Mouse (Mus musculus) brain, embryonic 18.5 days (tissue): ENCODE measurements around the gene Arfgap3.
"Not testable (repeated sequence)": the region's sequence is repeated elsewhere in the genome, so short reads cannot be mapped to it uniquely, and the experiment has no call there.

Source experiments
- DNase-seq: peaks from one replicate; pipeline ENCODE4 v3.0.0-alpha.2; 2012; ENCODE audit warnings: low read depth, low spot score

The Arfgap3 gene

GRCm38 (mm10) chr15:83345898-83346529 lies 4.0 kb downstream of the Arfgap3 start:
- DNase-seq, result no peak

GRCm38 (mm10) chr15:83344956-83345355 lies 5.1 kb downstream of the Arfgap3 start:
- DNase-seq, result no peak

DNA sequence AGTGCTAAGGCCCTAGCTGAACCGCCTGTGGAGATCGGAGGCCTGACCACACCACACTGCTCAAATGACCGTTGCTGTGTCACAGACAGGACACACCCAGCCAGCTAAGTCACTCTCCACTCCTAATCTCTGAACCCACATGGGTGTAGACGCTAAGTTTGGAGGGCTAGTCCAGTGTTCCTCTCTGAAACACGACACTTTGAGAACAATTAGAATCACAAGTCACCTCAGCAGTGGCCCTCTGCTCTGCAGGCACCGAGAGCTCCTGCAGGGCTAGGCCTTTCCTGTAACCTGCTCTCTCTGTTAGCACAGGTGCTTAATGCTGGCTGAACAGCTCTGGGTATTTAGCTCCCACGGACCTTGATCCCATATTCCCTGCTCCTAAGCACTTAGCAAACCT lies 5.9 kb downstream of the Arfgap3 start:
- no peak for DNase-seq

DNA sequence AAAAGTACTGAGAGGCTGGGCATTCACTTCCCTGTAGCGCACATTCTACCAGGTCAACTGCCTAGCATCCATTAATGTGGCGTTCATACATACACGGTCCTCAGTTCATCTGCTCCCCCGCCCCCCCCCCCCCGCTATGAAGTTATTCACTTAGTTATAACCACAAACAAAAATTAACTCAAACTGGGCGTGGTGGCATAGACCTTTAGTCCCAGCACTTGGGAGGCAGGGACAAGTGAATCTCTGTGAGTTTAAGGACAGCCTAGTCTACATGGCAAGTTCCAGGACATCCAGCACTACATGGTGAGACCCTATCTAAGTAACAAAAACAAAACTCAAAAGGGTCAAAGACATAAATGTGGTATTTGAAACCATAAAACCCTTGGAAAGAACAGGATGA lies 11.1 kb downstream of the Arfgap3 start:
- DNase-seq, result no peak

GRCm38 (mm10) chr15:83337903-83338870 lies 11.9 kb downstream of the Arfgap3 start:
- DNase-seq, result no peak

DNA sequence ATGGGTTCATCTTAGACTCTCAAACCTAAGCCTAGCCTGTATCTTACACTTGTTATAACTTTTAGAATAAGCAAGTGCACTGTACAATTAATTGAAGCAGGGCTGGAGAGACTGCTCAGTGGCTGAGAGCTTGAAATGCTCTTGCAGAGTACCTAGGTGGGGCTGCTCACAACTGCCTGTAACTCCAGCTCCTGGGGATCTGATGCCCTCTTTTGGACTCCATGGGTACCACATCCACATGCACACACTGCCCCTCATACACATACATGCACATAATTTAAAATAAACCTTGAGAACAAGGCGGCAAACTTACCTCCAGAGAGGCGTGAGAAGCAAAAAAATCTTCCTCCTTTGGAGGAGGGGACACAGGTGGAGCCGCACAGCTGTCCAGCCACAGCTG lies 17.7 kb downstream of the Arfgap3 start:
- DNase-seq, result no peak

GRCm38 (mm10) chr15:83328952-83329351 lies 21.1 kb downstream of the Arfgap3 start:
- DNase-seq, result no peak

GRCm38 (mm10) chr15:83323071-83323470 lies 27.0 kb downstream of the Arfgap3 start:
- no peak for DNase-seq

- DNase-seq, result no peak
Measured at GRCm38 (mm10) chr15:83314914-83315313, 35.1 kb downstream of the Arfgap3 start.

DNA sequence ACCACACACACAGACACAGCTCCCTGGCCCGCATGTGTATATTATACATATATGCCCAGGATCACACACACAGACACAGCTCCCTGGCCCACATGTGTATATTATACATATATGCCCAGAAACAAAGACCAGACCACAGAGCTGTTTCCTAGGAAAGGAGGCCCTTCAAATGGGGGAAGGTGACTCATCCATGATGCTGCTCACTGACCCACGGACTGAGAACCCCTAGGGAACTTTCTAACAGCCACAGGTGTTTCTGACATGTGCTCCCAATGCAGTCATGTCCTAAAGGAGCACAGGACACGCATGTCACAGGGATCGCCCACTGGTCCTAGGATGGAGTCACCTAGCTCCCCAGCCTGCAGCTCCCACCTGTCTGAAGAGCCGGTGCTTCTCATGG lies 40.2 kb downstream of the Arfgap3 start:
- DNase-seq, result no peak

DNA sequence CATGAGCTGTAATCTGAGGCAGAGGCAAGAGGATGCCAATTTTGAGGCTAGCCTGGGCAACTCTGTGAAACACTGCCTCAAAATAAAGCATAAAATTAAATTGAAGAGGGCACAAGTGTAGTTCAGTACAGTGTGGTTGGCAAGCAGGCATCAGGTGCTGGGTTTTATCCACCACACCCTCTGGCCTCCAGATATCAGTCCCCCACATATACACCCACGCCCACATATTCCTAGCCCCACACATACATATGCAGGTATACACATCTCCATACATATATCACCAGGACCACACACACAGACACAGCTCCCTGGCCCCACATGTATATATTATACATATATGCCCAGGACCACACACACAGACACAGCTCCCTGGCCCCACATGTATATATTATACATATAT lies 41.3 kb downstream of the Arfgap3 start:
- not testable (repeated sequence) for DNase-seq

DNA sequence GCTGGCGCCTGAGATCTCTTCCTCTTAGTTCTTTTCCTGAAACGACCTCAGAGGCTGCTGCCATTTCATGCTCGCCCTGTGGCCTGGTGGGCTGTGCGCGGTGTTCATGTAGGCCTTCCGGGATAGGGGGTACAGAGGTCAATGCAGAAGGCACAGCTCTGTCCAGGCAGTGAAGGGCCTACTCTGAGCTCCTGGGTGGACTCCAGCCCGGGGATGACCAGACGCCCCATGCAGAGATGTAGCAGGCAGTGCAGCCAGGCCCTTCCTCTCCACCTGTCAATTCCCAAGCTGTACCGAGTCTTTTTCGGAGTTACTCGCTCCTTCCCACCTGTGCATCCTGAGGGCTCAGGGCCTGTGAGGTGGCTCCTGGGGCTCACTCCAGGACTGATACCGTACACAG lies 43.9 kb downstream of the Arfgap3 start:
- DNase-seq, result no peak

DNA sequence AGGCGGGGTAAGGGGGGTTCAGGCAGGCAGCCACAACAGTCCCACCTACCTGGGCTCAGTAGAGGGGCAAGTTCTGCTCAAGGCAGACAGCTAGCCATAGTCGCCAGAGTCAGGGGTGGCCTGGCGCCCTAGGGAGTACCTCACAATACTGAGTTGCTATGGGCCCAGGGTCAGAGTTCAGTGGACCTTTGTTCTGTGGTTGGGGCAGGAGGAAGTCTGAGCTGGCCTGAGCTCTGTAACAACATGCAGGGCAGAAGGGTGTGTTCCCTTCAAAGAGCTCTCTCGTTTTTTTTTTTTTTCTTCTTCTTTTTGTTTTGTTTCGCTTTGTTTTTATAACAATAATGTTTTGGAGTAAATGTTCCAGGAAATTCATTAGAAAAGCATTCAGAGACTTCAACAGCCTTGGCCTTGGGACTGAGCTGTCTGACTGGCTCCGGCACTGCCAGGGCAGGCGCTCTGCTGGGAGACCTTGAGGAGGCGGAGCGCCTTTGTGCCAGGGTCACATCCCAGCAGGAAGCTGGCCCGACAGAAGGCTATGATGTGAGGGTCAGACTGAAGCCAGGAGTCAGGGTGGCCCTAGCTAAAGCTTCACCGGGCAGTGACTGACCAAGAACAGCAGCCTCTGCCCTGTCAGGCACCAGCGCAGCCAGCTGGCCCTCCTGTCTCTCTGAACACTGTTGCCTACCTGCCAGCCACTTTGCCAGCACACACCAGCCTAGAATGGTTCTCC lies 44.7 kb downstream of the Arfgap3 start:
- DNase-seq, result no peak

DNA sequence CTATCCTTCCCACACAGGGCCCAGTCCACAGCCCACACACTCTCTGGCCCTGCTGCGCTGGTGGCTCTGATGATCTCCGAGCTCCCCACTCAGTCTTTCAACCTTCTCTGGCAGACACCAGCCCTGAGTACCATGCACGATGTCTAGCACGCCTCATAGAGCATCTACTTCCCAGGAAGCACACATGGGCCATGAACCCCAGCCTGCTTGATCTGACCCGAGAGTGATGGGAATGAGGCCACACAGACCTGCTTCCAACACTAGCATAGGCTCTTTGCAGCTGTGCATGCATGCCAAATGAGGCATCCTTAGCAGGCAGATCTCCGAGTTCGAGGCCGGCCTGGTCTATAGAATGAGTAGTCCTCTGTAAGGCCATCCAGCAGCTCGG lies 45.2 kb downstream of the Arfgap3 start:
- no peak for DNase-seq

- no peak for DNase-seq
Measured at GRCm38 (mm10) chr15:83303656-83304484, 46.2 kb downstream of the Arfgap3 start.

DNA sequence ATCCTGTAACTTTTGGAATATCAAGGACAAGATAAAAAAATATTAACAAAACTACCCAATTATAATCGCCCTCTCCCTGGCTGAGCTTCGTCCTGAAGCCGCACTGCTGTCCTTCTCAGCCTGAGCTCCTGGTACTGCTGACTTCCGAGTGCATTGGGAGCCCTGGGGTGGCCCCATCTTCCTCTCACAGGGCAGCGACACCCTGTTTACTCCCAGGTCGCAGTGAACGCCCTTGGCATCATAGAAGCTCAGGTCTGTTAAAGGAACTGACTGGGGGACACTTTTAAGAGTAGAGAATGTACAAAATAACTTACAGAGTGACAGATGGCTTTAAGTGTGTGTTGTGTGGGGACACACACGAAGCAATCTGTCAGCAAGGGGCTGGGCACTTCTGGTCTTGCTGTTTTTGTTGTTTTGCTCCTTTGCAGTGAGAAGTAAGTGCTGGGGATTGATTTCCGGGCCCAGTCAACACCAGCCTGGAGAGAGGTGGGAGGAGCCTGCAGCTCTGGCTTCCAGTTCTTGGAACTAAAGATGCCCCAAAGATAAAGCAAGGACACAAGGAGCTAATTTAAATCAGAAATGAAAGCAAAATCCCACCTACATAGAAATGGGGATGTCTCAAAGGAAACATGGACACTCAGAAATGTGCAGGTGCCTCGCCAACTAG lies 50.0 kb downstream of the Arfgap3 start:
- DNase-seq, result no peak

DNA sequence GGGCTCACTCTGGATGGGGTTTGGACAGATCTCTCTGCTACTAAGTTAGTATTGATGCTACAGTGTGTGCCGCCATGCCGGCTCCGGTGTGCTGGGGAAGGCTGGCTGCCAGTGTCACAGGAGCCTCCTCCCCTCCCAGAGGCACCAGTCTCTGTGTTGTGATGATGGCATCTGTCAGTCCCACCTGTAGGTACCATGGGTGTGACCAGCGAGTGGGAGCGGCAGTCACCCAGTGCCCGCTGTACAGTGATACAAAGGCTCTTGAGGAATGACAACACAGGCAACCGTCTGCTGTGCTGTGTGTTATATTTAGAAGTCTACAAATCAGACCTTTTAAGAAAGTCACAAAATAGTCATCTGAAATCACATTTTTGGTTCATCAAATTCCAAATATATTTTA lies 50.6 kb downstream of the Arfgap3 start:
- DNase-seq, result no peak

DNA sequence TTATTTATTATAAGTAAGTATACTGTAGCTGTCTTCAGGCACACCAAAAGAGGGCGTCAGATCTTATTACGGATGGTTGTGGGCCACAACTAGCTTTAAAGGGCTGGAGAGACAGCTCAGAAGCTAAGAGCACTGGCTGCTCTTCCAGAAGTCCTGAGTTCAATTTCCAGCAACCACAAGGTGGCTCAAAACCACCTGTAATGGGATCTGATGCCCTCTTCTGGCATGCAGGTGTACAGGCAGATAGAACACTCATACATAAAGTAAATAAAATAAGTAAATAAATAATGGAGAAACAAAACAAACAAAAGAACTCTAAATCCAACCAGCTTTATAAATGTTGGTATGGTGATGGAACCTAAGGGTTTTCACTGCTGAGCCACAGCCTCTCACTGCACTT lies 51.2 kb downstream of the Arfgap3 start:
- DNase-seq, result no peak

DNA sequence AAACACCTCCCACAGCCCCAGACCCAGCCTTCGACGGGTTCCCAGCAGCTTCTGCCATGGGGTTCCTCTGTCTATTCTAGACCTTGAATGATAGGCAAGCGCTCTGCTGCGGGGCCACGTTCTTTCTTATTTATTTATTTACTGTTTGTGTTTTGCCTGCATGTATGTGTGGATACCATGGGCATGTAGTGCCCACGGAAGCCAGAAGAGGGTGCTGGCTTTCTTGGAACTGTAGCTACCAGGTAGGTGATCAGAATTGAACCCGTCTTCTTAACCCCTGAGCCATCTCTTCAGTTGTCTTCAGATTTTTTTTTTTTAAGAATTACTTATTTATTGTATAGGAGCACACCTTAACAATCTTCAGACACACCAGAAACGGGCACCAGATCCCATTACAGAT lies 51.7 kb downstream of the Arfgap3 start:
- no peak for DNase-seq

GRCm38 (mm10) chr15:83296771-83297311 lies 53.2 kb downstream of the Arfgap3 start:
- no peak for DNase-seq

- DNase-seq, result no peak
Measured at GRCm38 (mm10) chr15:83296050-83296449, 54.0 kb downstream of the Arfgap3 start.
